Mouse (Mus musculus): ENCODE results near the gene Slco2a1. TPM values are rescaled to one million over a fixed set of nuclear protein-coding genes. Genes with fewer than 3 reads are reported as not detected.

Slco2a1 gene
- 1.6 and 1.7 TPM in 2 replicates for polyA plus RNA-seq (2016; fragmentation: Nextera tagmentation; extraction: Ambion mirVana)

DNA sequence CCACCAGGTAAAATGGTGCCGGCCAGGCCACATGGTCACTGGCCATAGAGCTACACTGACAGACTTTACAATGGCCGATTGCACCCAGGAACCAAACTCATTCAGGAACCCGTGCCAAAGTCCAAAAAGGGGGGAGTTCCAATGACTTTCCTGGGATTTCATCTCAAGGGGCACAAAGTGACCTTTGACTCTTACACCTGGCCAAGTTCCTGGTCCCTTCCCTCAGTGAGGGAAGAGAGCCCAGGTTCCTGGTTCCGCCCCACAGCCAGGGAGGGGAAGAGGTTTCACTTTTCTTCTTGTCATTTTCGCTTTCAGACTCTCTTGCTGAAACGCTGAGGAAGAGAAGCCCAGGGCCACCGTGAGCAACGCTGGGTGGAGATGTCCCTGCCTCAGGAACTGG is at the start of gene Slco2a1:
Gene Slco2a1 (plus strand): TSS at position 251 of the 400 bp plus-strand sequence.
- WGBS (ENCODE audit: insufficient replicate concordance), result 63% methylated on average over 8 of the region's 8 CpGs
- H3K36me3 ChIP-seq, result no peaks in the 10 kb centered on the region
- H3K4me2 ChIP-seq, result no peak within 1 kb of the TSS
- H3K4me3 ChIP-seq, result no peak within 1 kb of the TSS
- no peaks in the 10 kb centered on the region for H3K9me3 ChIP-seq (replicated peaks)
- H3K27ac ChIP-seq, result no peak within 1 kb of the TSS
- no peak for ATAC-seq
- peaks cover 5% of the 10 kb centered on the region; the same call in 1 of the 2 replicates for H3K4me1 ChIP-seq
- H3K9ac ChIP-seq, result no peak within 1 kb of the TSS
- no peaks in the 10 kb centered on the region for H3K27me3 ChIP-seq (replicated peaks)

- no peak for ATAC-seq
- WGBS (ENCODE audit: insufficient replicate concordance), result 72% methylated on average over 4 of the region's 4 CpGs
- Histone ChIP-seq H3K4me1 (no peaks in the 10 kb centered on the region), H3K4me2 (no peak overlapping the region), H3K27me3 (replicated peaks) (no peaks in the 10 kb centered on the region), H3K27ac (no peak overlapping the region), H3K36me3 (no peaks in the 10 kb centered on the region), H3K4me3 (no peak overlapping the region), H3K9ac (no peak overlapping the region), H3K9me3 (replicated peaks) (no peaks in the 10 kb centered on the region)
Observed at GRCm38 (mm10) chr9:102942221-102942620, 46.3 kb upstream of the Slco2a1 start.

GRCm38 (mm10) chr9:102944891-102945290 is 43.6 kb upstream of the Slco2a1 start:
- no peaks in the 10 kb centered on the region for H3K4me1 ChIP-seq
- H3K36me3 ChIP-seq, result no peaks in the 10 kb centered on the region
- no peaks in the 10 kb centered on the region for H3K9me3 ChIP-seq (replicated peaks)
- H3K4me3 ChIP-seq, result no peak overlapping the region
- no peaks in the 10 kb centered on the region for H3K27me3 ChIP-seq (replicated peaks)
- no peak overlapping the region for H3K4me2 ChIP-seq
- ATAC-seq, result no peak
- no peak overlapping the region for H3K9ac ChIP-seq
- H3K27ac ChIP-seq, result no peak overlapping the region
- 81% methylated on average over 9 of the region's 9 CpGs for WGBS (ENCODE audit: insufficient replicate concordance)

DNA sequence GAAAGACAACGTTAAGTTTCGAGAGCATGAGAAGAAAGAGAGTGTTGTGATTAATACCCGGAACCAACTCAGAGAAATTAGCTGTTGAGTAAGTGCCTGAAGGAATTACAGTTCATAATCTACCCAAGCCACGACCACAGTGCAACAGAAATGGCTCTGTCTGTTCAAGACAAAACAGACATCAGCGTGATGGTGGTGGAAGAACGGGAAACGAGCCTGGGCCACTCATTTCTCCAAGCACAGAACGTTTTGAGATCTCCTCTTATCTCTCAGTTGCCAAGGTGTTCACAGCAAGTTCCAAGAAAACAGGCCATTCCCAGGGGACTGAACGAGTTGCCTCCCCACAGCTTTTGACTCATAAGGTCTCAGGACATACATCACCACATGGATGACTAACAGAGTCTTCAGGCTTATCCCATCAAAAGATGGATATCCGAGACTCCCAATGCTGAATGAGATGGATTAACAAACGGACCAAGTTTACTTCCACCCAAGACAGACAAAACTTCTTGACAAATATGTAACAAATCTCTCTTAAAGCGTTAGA is 42.0 kb upstream of the Slco2a1 start:
- WGBS (ENCODE audit: insufficient replicate concordance), result 68% methylated on average over 12 of the region's 12 CpGs
- no peak overlapping the region for H3K9ac ChIP-seq
- ATAC-seq, result no peak
- no peaks in the 10 kb centered on the region for H3K9me3 ChIP-seq (replicated peaks)
- H3K27ac ChIP-seq, result no peak overlapping the region
- no peak overlapping the region for H3K4me2 ChIP-seq
- H3K36me3 ChIP-seq, result no peaks in the 10 kb centered on the region
- no peak overlapping the region for H3K4me3 ChIP-seq
- no peaks in the 10 kb centered on the region for H3K4me1 ChIP-seq
- H3K27me3 ChIP-seq (replicated peaks), result no peaks in the 10 kb centered on the region

- Histone ChIP-seq H3K9ac (no peak overlapping the region), H3K9me3 (replicated peaks) (no peaks in the 10 kb centered on the region), H3K36me3 (no peaks in the 10 kb centered on the region), H3K27me3 (replicated peaks) (no peaks in the 10 kb centered on the region), H3K4me2 (no peak overlapping the region), H3K27ac (no peak overlapping the region), H3K4me1 (no peaks in the 10 kb centered on the region), H3K4me3 (no peak overlapping the region)
- no peak for ATAC-seq
- WGBS (ENCODE audit: insufficient replicate concordance), result 62% methylated on average over 5 of the region's 5 CpGs
Observed at GRCm38 (mm10) chr9:102948706-102949105, 39.8 kb upstream of the Slco2a1 start.

GRCm38 (mm10) chr9:102951091-102951994 is 37.2 kb upstream of the Slco2a1 start:
- no peak overlapping the region for H3K27ac ChIP-seq
- no peak overlapping the region for H3K4me3 ChIP-seq
- H3K9ac ChIP-seq, result no peak overlapping the region
- no peaks in the 10 kb centered on the region for H3K9me3 ChIP-seq (replicated peaks)
- no peak for ATAC-seq
- no peak overlapping the region for H3K4me2 ChIP-seq
- H3K27me3 ChIP-seq (replicated peaks), result no peaks in the 10 kb centered on the region
- no peaks in the 10 kb centered on the region for H3K4me1 ChIP-seq
- H3K36me3 ChIP-seq, result no peaks in the 10 kb centered on the region
- 73% methylated on average over 9 of the region's 9 CpGs for WGBS (ENCODE audit: insufficient replicate concordance)

DNA sequence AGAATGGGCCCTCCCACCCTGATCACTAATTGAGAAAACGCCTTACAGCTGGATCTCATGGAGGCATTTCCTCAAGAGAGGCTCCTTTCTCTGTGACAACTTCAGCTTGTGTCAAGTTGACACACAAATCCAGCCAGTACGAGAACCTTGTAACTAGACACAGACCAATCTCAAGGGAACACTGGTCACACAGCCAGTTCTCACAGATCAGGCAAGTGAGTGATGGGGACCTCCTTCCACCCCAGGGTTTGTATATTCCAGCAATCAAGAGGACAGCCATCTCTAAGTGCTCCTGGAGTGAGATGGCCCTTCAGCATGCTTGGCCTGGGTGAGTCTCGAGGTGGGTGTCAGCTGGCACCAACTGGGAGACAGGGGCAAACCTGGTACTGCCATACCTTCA is 32.6 kb upstream of the Slco2a1 start:
- H3K27ac ChIP-seq, result no peak overlapping the region
- no peak overlapping the region for H3K4me2 ChIP-seq
- no peak overlapping the region for H3K9ac ChIP-seq
- WGBS (ENCODE audit: insufficient replicate concordance), result 65% methylated on average over 3 of the region's 3 CpGs
- H3K4me3 ChIP-seq, result no peak overlapping the region
- no peaks in the 10 kb centered on the region for H3K9me3 ChIP-seq (replicated peaks)
- H3K27me3 ChIP-seq (replicated peaks), result no peaks in the 10 kb centered on the region
- no peaks in the 10 kb centered on the region for H3K4me1 ChIP-seq
- H3K36me3 ChIP-seq, result no peaks in the 10 kb centered on the region
- no peak for ATAC-seq

- Histone ChIP-seq H3K4me2 (no peak overlapping the region), H3K4me3 (no peak overlapping the region), H3K4me1 (peaks cover 7% of the 10 kb centered on the region; the same call in 1 of the 2 replicates), H3K9ac (no peak overlapping the region), H3K9me3 (replicated peaks) (no peaks in the 10 kb centered on the region), H3K36me3 (no peaks in the 10 kb centered on the region), H3K27ac (no peak overlapping the region), H3K27me3 (replicated peaks) (no peaks in the 10 kb centered on the region)
- WGBS (ENCODE audit: insufficient replicate concordance), result 74% methylated on average over 6 of the region's 6 CpGs
- no peak for ATAC-seq
Observed at GRCm38 (mm10) chr9:102958703-102959102, 29.8 kb upstream of the Slco2a1 start.

- ATAC-seq, result no peak
- Histone ChIP-seq H3K9me3 (replicated peaks) (no peaks in the 10 kb centered on the region), H3K27ac (no peak overlapping the region), H3K9ac (no peak overlapping the region), H3K4me2 (no peak overlapping the region), H3K36me3 (no peaks in the 10 kb centered on the region), H3K4me1 (peaks cover 7% of the 10 kb centered on the region; the same call in 1 of the 2 replicates), H3K4me3 (no peak overlapping the region), H3K27me3 (replicated peaks) (no peaks in the 10 kb centered on the region)
- WGBS (ENCODE audit: insufficient replicate concordance), result 27% methylated on average over 8 of the region's 8 CpGs
Observed at GRCm38 (mm10) chr9:102961356-102962092, 27.0 kb upstream of the Slco2a1 start.

DNA sequence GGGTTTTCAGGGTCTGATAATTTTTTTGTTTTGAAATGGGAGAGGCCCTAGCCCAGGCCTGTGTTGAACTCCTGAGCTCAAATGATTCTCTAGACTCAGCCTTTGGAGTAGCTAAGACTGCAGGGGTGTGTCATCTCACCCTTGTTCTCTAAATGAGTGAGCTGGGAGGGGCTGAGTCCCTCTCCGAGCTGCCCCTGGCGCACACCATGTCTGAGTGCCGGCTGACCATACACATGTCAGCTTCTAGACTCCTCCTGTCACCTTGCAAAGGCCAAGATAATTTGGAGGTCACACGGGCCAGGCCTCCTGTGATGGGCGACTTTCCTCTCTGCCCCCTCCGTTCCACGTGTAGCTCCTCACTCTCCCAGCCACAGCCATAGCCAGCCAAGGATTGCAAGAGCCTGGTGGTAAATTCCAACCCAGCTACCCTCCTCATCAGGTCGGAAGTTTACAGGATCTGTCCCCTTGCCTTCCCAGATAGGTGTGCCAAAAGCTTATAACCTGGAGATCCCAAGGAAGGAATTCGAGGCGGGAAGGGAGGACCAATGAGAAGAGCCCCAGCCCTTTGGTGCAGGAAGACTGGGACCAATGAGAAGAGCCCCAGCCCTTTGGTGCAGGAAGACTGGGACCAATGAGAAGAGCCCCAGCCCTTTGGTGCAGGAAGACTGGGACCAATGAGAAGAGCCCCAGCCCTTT is 26.3 kb upstream of the Slco2a1 start:
- ATAC-seq, result no peak
- Histone ChIP-seq H3K36me3 (no peaks in the 10 kb centered on the region), H3K4me2 (no peak overlapping the region), H3K27ac (no peak overlapping the region), H3K27me3 (replicated peaks) (no peaks in the 10 kb centered on the region), H3K4me3 (no peak overlapping the region), H3K9ac (no peak overlapping the region), H3K4me1 (peaks cover 7% of the 10 kb centered on the region; the same call in 1 of the 2 replicates), H3K9me3 (replicated peaks) (no peaks in the 10 kb centered on the region)
- WGBS (ENCODE audit: insufficient replicate concordance), result 60% methylated on average over 10 of the region's 10 CpGs

- H3K9ac ChIP-seq, result no peak overlapping the region
- no peaks in the 10 kb centered on the region for H3K27me3 ChIP-seq (replicated peaks)
- WGBS (ENCODE audit: insufficient replicate concordance), result 72% methylated on average over 7 of the region's 7 CpGs
- no peak overlapping the region for H3K4me3 ChIP-seq
- H3K36me3 ChIP-seq, result no peaks in the 10 kb centered on the region
- no peak for ATAC-seq
- no peaks in the 10 kb centered on the region for H3K9me3 ChIP-seq (replicated peaks)
- peaks cover 7% of the 10 kb centered on the region; the same call in 1 of the 2 replicates for H3K4me1 ChIP-seq
- no peak overlapping the region for H3K27ac ChIP-seq
- H3K4me2 ChIP-seq, result no peak overlapping the region
Observed at GRCm38 (mm10) chr9:102963321-102963720, 25.2 kb upstream of the Slco2a1 start.
